Mouse (Mus musculus) embryonic facial prominence, embryonic 15.5 days (tissue): ENCODE measurements around the gene Senp6. TPM values are rescaled to one million over a fixed set of nuclear protein-coding genes. Genes with fewer than 3 reads are reported as not detected.
"Not testable (repeated sequence)": the region's sequence is repeated elsewhere in the genome, so short reads cannot be mapped to it uniquely, and the experiment has no call there.

Experiments
- ATAC-seq: fragments of 200-750 bp; cut with Nextera tagmentation; 2 replicates; pipeline ENCODE4 v1.8.0; 2017; ENCODE audit warnings: low read depth, moderate TSS enrichment; ENCODE audit not compliant: insufficient number of reproducible peaks, low FRiP score, low TSS enrichment
- H3K27ac ChIP-seq: fragments of 300-500 bp; sonication (generic); replicated peaks from 2 replicates; pipeline ENCODE4 v1.5.1; 2015; ENCODE audit warnings: mild to moderate bottlenecking, inconsistent platforms
- H3K27me3 ChIP-seq: fragments of 300-500 bp; sonication (generic); 2 replicates; pipeline ENCODE4 v1.6.1; 2015; ENCODE audit warnings: inconsistent platforms
- H3K36me3 ChIP-seq: fragments of 300-500 bp; sonication (generic); 2 replicates; pipeline ENCODE4 v1.6.1; 2015; ENCODE audit warnings: mild to moderate bottlenecking, inconsistent platforms
- H3K4me1 ChIP-seq: fragments of 300-500 bp; sonication (generic); 2 replicates; pipeline ENCODE4 v1.6.1; 2015; ENCODE audit warnings: inconsistent platforms
- H3K4me2 ChIP-seq: fragments of 300-500 bp; sonication (generic); replicated peaks from 2 replicates; pipeline ENCODE4 v1.6.1; 2015; ENCODE audit warnings: mild to moderate bottlenecking, inconsistent platforms
- H3K4me3 ChIP-seq: fragments of 300-500 bp; sonication (generic); replicated peaks from 2 replicates; pipeline ENCODE4 v1.5.1; 2015; ENCODE audit warnings: mild to moderate bottlenecking, inconsistent platforms
- H3K9ac ChIP-seq: fragments of 300-500 bp; sonication (generic); 2 replicates; pipeline ENCODE4 v1.6.1; 2015; ENCODE audit warnings: inconsistent platforms
- H3K9me3 ChIP-seq: fragments of 300-500 bp; sonication (generic); replicated peaks from 2 replicates; pipeline ENCODE4 v1.6.1; 2016; ENCODE audit warnings: inconsistent platforms
- WGBS: fragments of 180-500 bp; shearing (Covaris S2); methylation state at CpG from one replicate; pipeline ENCODE4 v1.1.7; 2015; 5-methylcytosine and 5-hydroxymethylcytosine counted together
- polyA plus RNA-seq: library from polyadenylated mRNA; unstranded; fragments of >200 nt; fragmentation: Nextera tagmentation; extraction: Ambion mirVana; gene quantifications from 2 replicates; pipeline ENCODE4 v1.2.1, GENCODE M21; 2015

Gene Senp6
- polyA plus RNA-seq, 1 experiment from 2014 or later = 47.4 TPM

DNA sequence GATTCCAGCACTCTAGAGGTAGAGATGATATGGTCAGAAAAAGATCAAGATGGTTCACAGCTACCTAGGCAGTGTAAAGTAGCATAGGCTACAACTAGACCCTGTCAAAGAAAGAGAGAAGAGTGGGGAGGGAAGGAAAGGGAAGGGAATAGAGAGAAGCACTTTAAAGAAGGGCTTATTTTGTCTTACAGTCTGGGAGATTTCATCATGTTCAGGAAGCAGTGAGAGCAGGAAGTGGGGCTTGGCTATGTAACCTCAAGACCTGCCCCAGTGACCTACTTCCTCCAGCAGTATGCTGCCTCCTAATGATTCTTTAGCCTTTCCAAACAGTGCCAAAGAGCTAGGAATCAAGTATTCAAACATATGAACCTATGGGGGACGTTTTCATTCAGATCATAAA is 14.2 kb downstream of the Senp6 start:
- Histone ChIP-seq H3K36me3 (no peaks in the 10 kb centered on the region), H3K27ac (no peak overlapping the region), H3K4me3 (no peak overlapping the region), H3K4me1 (peaks cover 17% of the 10 kb centered on the region), H3K9ac (no peak overlapping the region), H3K9me3 (no peaks in the 10 kb centered on the region), H3K4me2 (no peak overlapping the region), H3K27me3 (no peaks in the 10 kb centered on the region)
- WGBS = 80% methylated on average over 1 of the region's 1 CpGs
- no peak for ATAC-seq

GRCm38 (mm10) chr9:80084429-80085092 is 17.9 kb downstream of the Senp6 start:
- Histone ChIP-seq H3K4me2 (no peak overlapping the region), H3K27me3 (no peaks in the 10 kb centered on the region), H3K9me3 (no peaks in the 10 kb centered on the region), H3K4me3 (no peak overlapping the region), H3K4me1 (peaks cover 21% of the 10 kb centered on the region), H3K9ac (no peak overlapping the region), H3K36me3 (no peaks in the 10 kb centered on the region), H3K27ac (no peak overlapping the region)
- WGBS = 62% methylated on average over 10 of the region's 10 CpGs
- ATAC-seq = no peak

DNA sequence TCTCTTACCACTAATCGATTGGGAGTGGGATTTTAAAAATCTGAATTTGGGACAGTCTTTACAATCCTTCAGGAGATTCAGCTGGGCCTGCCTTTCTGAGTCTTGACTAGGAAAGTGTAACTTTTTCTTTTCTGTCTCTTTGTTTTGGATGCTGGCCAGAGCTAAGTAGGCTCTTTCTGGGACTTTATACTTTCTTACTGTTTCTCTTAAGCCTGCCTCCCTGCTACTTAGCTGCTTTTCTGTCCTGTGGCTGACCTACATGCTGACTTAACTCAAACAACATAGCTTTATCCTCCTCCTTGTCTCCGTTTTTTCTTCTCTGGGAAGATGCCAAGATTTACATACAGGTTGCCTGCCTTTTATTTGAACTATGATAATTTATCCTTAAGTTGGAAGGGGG is 19.0 kb downstream of the Senp6 start:
- H3K27ac ChIP-seq = peak overlapping the region; percentile 39; the same call in 1 of the 2 replicates
- 43% methylated on average over 2 of the region's 2 CpGs for WGBS
- ATAC-seq = no peak

GRCm38 (mm10) chr9:80086272-80086966 is 19.7 kb downstream of the Senp6 start:
- H3K4me3 ChIP-seq, H3K27me3 ChIP-seq, H3K27ac ChIP-seq, H3K9me3 ChIP-seq, ATAC-seq, H3K4me2 ChIP-seq, H3K36me3 ChIP-seq, H3K9ac ChIP-seq: not testable (repeated sequence)
- H3K4me1 ChIP-seq = peaks cover 22% of the 10 kb centered on the region
- 93% methylated on average over 5 of the region's 6 CpGs for WGBS

More for the DNA sequence above, 19.0 kb downstream of the Senp6 start:
- H3K9me3 ChIP-seq = no peaks in the 10 kb centered on the region
- H3K4me2 ChIP-seq = no peak overlapping the region
- peaks cover 22% of the 10 kb centered on the region for H3K4me1 ChIP-seq
- H3K4me3 ChIP-seq = no peak overlapping the region
- H3K27me3 ChIP-seq = no peaks in the 10 kb centered on the region
- H3K9ac ChIP-seq = no peak overlapping the region
- H3K36me3 ChIP-seq = no peaks in the 10 kb centered on the region

- H3K4me3 ChIP-seq = no peak overlapping the region
- ATAC-seq = no peak
- H3K27me3 ChIP-seq = no peaks in the 10 kb centered on the region
- H3K9ac ChIP-seq = no peak overlapping the region
- peaks cover 19% of the 10 kb centered on the region for H3K4me1 ChIP-seq
- no peaks in the 10 kb centered on the region for H3K9me3 ChIP-seq
- WGBS = 40% methylated on average over 3 of the region's 3 CpGs
- no peaks in the 10 kb centered on the region for H3K36me3 ChIP-seq
- no peak overlapping the region for H3K27ac ChIP-seq
- no peak overlapping the region for H3K4me2 ChIP-seq
These were observed 22.7 kb downstream of the Senp6 start for GRCm38 (mm10) chr9:80089409-80089808.

DNA sequence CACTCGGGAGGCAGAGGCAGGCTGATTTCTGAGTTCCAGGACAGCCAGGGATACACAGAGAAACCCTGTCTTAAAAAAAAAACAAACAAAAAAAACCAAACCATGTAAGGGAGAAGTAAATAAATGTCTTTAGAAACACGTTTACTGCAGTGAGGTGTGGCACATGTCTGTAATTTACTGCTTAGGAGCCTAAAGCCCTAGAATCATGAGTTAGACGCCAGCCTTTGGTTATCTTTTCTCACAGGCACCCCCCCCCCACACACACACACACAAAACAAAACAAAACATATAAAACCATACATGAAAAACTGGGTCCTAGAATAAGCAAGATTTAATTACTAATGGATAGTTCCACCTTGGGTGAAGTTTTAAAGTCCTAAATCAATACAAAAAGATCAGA is 29.6 kb downstream of the Senp6 start:
- H3K36me3 ChIP-seq = peaks cover 11% of the 10 kb centered on the region; the same call in 1 of the 2 replicates
- no peak overlapping the region for H3K4me2 ChIP-seq
- H3K27ac ChIP-seq = no peak overlapping the region
- WGBS = 75% methylated on average over 3 of the region's 3 CpGs
- no peaks in the 10 kb centered on the region for H3K27me3 ChIP-seq
- no peak overlapping the region for H3K4me3 ChIP-seq
- H3K9me3 ChIP-seq = no peaks in the 10 kb centered on the region
- no peak for ATAC-seq
- H3K9ac ChIP-seq = no peak overlapping the region
- H3K4me1 ChIP-seq = no peaks in the 10 kb centered on the region

GRCm38 (mm10) chr9:80145992-80146587 is 79.4 kb downstream of the Senp6 start:
- Histone ChIP-seq H3K36me3 (peaks cover 37% of the 10 kb centered on the region), H3K9me3 (no peaks in the 10 kb centered on the region), H3K4me2 (no peak overlapping the region), H3K4me1 (no peaks in the 10 kb centered on the region), H3K27ac (no peak overlapping the region), H3K27me3 (no peaks in the 10 kb centered on the region), H3K4me3 (no peak overlapping the region), H3K9ac (no peak overlapping the region)
- 28% methylated on average over 10 of the region's 10 CpGs for WGBS
- no peak for ATAC-seq

DNA sequence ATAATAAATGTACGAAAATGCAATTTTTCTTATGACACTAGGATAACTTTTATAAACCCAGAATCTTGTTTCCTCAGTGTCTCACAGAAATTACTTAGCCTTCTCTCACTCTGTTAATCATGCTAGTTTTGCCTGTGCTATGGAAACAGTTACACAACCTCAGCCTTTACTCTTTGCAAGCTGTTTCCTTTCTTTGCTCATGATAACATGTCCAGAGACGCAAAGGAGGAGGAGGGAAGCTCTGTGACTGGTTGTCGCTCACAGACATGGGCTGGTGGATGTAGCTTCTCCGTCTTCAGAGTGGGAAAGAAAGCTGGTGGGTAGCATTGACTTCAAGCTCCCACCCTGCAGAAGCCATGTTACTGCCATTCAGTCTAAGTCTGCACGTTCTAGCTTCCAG is 82.9 kb downstream of the Senp6 start:
- no peak overlapping the region for H3K27ac ChIP-seq
- H3K9me3 ChIP-seq = no peaks in the 10 kb centered on the region
- WGBS = 93% methylated on average over 5 of the region's 5 CpGs
- H3K4me1 ChIP-seq = no peaks in the 10 kb centered on the region
- ATAC-seq = no peak
- no peak overlapping the region for H3K4me3 ChIP-seq
- peaks cover 23% of the 10 kb centered on the region for H3K36me3 ChIP-seq
- H3K27me3 ChIP-seq = no peaks in the 10 kb centered on the region
- H3K9ac ChIP-seq = no peak overlapping the region
- H3K4me2 ChIP-seq = no peak overlapping the region

GRCm38 (mm10) chr9:80155277-80155676 is 88.6 kb downstream of the Senp6 start:
- Histone ChIP-seq H3K4me2 (no peak overlapping the region), H3K4me1 (0 out of 2 replicates have a peak, but pooled peaks cover 3% of the 10 kb centered on the region), H3K36me3 (peaks cover 10% of the 10 kb centered on the region; the same call in 1 of the 2 replicates), H3K4me3 (no peak overlapping the region), H3K9ac (no peak overlapping the region), H3K27me3 (no peaks in the 10 kb centered on the region), H3K9me3 (no peaks in the 10 kb centered on the region), H3K27ac (no peak overlapping the region)
- 74% methylated on average over 5 of the region's 5 CpGs for WGBS
- ATAC-seq = peak; percentile 65; the same call in 1 of the 2 replicates

DNA sequence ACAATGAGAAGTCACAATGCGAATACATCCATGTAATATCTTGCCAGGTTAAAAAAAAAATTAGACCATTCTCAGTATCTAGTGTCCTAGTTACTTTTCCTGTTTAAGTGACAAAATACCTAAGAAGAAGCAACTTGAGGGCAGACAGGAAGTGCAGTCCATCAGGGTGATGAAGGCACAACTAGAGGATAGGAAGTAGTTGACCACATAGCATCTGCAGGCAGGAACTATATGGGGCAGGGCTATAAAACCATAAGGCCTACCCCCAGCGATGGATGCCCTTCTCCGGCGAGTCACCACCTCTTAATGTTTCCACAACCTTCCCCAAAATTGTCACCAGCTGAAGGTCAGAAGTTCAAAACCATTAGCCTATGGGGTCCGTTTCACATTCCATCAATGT is 90.1 kb downstream of the Senp6 start:
- no peak overlapping the region for H3K4me3 ChIP-seq
- H3K9me3 ChIP-seq = no peaks in the 10 kb centered on the region
- H3K27ac ChIP-seq = no peak overlapping the region
- H3K9ac ChIP-seq = no peak overlapping the region
- peaks cover 10% of the 10 kb centered on the region; the same call in 1 of the 2 replicates for H3K36me3 ChIP-seq
- no peak overlapping the region for H3K4me2 ChIP-seq
- H3K4me1 ChIP-seq = 0 out of 2 replicates have a peak, but pooled peaks cover 3% of the 10 kb centered on the region
- 50% methylated on average over 5 of the region's 5 CpGs for WGBS
- H3K27me3 ChIP-seq = no peaks in the 10 kb centered on the region
- no peak for ATAC-seq

DNA sequence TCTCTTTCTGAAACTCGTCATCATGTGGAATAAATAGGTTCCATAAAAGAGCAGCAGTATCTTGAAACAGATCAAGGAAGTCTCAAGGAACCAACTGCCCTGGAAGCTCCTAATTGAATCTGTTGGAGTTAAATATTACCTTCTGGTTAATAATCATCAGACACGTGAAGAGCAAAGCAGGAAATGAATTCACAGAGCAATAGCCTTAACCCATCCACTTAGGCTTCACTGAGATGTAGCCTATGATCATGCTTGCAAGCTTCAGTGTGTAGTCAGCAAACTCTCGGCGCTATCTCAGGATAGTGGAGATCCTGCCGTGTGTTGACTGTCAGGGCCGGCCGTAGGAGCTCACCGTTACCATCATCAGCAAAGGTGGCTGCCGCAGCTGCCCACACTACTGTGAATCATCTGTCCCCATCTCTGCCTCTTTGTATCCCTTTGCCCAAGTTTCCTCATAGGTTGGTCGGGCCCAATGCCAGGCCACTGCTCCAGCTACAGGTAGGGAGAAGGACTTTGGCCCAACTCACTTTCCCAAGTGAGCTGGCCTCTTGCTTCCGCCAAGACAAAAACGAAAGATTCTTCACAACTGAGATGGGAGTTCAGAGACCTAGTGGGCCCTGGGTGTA is 91.2 kb downstream of the Senp6 start:
- 85% methylated on average over 12 of the region's 12 CpGs for WGBS
- Histone ChIP-seq H3K27ac (no peak overlapping the region), H3K4me1 (0 out of 2 replicates have a peak, but pooled peaks cover 3% of the 10 kb centered on the region), H3K4me3 (no peak overlapping the region), H3K9ac (no peak overlapping the region), H3K36me3 (peaks cover 2% of the 10 kb centered on the region; the same call in 1 of the 2 replicates), H3K4me2 (no peak overlapping the region), H3K9me3 (no peaks in the 10 kb centered on the region), H3K27me3 (no peaks in the 10 kb centered on the region)
- ATAC-seq = no peak
